Mouse (Mus musculus) E14TG2a.4 (cell line): Measurements from ENCODE around the gene Phactr2.

ENCODE experiments used
- H3K27me3 ChIP-seq: 2 replicates; pipeline ENCODE4 v1.6.1; 2014; ENCODE audit warnings: low read length, control low read depth; ENCODE audit not compliant: insufficient read depth
- H3K36me3 ChIP-seq: 2 replicates; pipeline ENCODE4 v1.6.1; 2014; ENCODE audit warnings: low read length, control low read depth; ENCODE audit not compliant: insufficient read depth
- H3K4me1 ChIP-seq: replicated peaks from 2 replicates; pipeline ENCODE4 v1.6.1; 2014; ENCODE audit warnings: low read depth, low read length, control low read depth
- H3K4me3 ChIP-seq: replicated peaks from 2 replicates; pipeline ENCODE4 v1.5.1; 2014; ENCODE audit warnings: mild to moderate bottlenecking, low read length
- H3K9me3 ChIP-seq: 2 replicates; pipeline ENCODE4 v1.6.1; 2014; ENCODE audit warnings: low read length, control low read depth
- CTCF ChIP-seq: conservative IDR thresholded peaks from 2 replicates; pipeline ENCODE4 v1.5.1; 2014; ENCODE audit warnings: low read length
- NANOG ChIP-seq: IDR thresholded peaks from 2 replicates; pipeline ENCODE4 v1.6.1; 2014; ENCODE audit warnings: borderline replicate concordance, low read length, mixed read lengths
- POU5F1 ChIP-seq: IDR thresholded peaks from 2 replicates; pipeline ENCODE4 v1.6.1; 2014; ENCODE audit warnings: low read length, borderline replicate concordance

Phactr2 gene

DNA sequence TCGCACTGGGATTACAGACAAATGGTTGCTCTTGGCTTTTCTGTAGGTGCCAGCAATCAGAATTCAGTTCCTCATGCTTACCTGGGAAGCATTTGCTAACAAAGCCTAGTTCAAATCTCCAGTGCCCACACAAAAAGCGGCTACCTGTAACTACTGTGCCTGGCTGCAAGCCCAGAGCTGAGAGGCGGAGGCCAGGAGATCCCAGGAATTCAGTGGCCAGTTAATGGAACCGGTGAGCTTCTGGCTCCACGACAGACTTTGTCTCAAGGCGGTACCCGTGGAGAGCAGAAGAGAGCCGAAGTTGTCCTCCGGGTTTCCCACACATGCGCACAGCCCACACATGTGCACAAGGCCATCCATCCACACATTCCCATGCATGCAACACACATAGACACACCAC is 46.6 kb downstream of the Phactr2 start:
- H3K36me3 ChIP-seq, result no peaks in the 10 kb centered on the region
- TF ChIP-seq CTCF (no peak), NANOG (no peak), POU5F1 (no peak)
- no peaks in the 10 kb centered on the region for H3K27me3 ChIP-seq
- H3K4me3 ChIP-seq, result no peak overlapping the region
- no peaks in the 10 kb centered on the region for H3K4me1 ChIP-seq
- no peaks in the 10 kb centered on the region for H3K9me3 ChIP-seq

DNA sequence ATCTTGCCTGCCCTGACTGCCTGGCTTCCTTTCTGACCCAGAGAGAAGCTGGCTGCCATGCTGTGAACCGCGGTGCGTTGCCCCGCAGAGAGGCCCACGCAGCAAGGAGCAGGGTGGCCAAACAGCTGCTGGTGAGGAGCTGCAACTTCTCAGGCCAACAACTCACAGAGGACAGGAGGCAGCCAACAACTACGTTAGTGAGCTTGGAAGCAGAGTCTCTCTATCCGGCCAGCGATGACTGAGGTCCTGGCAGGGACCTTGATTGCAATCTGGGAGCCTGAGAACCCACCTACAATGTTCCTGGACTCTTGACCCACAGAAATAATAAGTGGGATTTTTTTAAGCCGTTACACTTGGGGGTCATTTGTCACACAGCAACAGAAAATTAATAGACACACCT is 49.0 kb downstream of the Phactr2 start:
- Histone ChIP-seq H3K36me3 (no peaks in the 10 kb centered on the region), H3K27me3 (no peaks in the 10 kb centered on the region), H3K9me3 (0 out of 2 replicates have a peak, but pooled peaks cover under 1% of the 10 kb centered on the region), H3K4me3 (no peak overlapping the region), H3K4me1 (no peaks in the 10 kb centered on the region)
- TF ChIP-seq NANOG, result no peak
- TF ChIP-seq POU5F1, result no peak

DNA sequence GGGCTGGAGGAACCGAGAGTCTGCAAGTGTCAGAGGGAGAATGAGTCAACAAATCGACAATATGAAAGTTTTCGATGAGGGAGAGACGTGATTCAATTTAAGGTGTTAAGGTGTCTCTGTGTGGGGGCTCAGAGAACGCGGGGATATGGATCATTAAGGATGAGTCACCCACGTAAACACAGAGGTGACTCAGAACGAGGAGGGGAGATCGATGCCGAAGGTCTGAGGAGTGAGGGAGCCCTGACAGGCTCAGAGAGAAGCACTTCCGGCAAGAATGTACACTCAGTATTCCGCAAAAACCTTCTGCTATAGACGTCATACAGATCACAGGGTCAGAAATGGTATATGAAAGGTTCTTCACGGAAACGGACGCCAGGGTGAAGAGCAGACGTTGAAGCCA is 49.7 kb downstream of the Phactr2 start:
- Histone ChIP-seq H3K4me1 (no peaks in the 10 kb centered on the region), H3K36me3 (no peaks in the 10 kb centered on the region), H3K27me3 (no peaks in the 10 kb centered on the region), H3K4me3 (no peak overlapping the region), H3K9me3 (0 out of 2 replicates have a peak, but pooled peaks cover 3% of the 10 kb centered on the region)
- TF ChIP-seq CTCF (no peak), POU5F1 (no peak), NANOG (no peak)

DNA sequence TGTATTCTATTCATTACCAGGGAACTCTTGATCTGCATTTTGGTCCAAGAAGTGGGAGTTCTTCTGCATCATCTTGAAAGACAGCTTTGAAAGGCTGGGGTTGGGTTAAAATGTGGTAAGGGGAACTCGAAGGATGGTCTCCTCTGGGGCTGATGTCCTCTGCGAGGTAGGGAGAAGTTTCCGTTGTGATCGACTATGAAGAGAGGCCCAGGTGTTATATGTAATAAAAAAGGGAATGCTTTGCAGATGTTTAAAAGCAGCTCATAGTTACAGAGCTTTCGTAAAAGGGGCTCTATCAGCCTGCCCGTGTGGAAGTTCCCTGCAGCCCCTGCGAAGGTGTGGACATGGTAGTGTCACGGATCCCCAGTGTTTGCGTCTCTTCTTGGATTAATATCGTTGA is 50.2 kb downstream of the Phactr2 start:
- Histone ChIP-seq H3K9me3 (0 out of 2 replicates have a peak, but pooled peaks cover 3% of the 10 kb centered on the region), H3K36me3 (no peaks in the 10 kb centered on the region), H3K4me3 (no peak overlapping the region), H3K4me1 (no peaks in the 10 kb centered on the region), H3K27me3 (no peaks in the 10 kb centered on the region)
- TF ChIP-seq CTCF, result no peak
- no peak for TF ChIP-seq NANOG
- no peak for TF ChIP-seq POU5F1

DNA sequence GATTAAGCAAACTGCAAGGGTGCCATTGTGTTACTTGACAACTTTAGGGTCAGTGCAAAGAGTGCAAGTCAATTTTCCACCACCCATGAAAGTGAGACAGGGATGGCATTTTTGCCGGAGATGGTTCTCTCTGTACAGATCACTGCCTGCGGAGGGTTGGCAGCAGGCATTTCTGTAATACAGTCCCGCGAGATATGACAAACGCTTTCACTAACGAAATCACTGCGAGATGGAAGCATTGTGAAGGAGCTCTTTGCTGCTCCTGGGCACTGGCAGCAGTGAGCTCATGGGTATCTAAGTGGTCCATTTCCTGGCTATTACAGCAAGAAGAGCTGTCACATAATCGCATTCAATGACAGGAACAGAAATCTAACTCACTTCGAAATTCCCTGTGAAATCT is 52.1 kb downstream of the Phactr2 start:
- H3K9me3 ChIP-seq, result 0 out of 2 replicates have a peak, but pooled peaks cover 3% of the 10 kb centered on the region
- no peak overlapping the region for H3K4me3 ChIP-seq
- H3K4me1 ChIP-seq, result no peaks in the 10 kb centered on the region
- no peaks in the 10 kb centered on the region for H3K27me3 ChIP-seq
- TF ChIP-seq CTCF (no peak), POU5F1 (no peak), NANOG (no peak)
- H3K36me3 ChIP-seq, result no peaks in the 10 kb centered on the region

DNA sequence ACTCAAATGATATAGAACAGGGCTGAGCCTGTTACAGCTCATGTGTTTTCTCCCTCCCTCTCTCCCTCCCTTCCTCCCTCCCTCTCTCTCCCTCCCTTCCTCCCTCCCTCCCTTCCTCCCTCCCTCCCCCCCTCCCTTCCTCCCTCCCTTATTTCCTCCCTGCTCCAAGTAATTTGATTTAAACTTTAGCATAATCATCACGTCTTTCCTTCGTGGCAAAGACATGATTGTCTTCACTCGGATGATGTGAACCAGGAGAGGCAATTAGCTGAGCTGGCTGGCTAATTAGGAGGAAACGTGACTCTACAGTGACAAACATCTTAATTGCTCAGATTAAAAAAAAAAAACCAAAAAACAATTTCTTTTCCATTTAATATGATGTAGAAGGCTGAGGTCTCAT is 55.0 kb downstream of the Phactr2 start:
- no peaks in the 10 kb centered on the region for H3K27me3 ChIP-seq
- no peaks in the 10 kb centered on the region for H3K36me3 ChIP-seq
- TF ChIP-seq POU5F1, result no peak
- no peak for TF ChIP-seq CTCF
- TF ChIP-seq NANOG, result no peak
- no peak overlapping the region for H3K4me3 ChIP-seq
- H3K9me3 ChIP-seq, result 0 out of 2 replicates have a peak, but pooled peaks cover 3% of the 10 kb centered on the region
- no peaks in the 10 kb centered on the region for H3K4me1 ChIP-seq

DNA sequence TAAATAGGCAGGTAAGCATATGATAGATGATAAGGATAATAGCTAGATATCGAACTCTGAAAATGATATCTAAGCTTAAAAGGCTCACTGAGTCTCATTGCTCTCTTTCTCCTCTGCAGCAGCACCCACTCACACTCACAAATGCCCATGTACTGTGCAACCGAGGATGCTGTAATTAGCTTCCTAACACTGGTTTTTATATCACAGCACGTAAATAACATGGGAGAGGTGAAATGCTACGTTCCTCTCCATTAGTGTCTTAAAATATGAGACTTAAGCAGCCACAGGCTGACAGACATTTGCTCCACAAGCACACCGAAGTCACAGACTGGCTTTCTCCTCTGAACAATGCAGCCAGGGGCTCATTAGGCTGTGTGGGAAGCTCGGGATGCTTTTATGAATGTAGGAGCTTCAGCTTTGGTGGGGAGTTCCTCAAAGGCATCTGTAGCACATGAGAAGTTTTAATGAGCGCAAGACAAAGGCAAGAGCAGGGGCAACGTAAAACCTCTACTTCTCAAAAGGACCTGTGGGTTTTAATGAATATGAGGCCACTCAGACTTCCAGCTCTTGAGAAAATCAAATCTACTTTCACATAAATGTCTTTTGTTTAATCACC is 58.6 kb downstream of the Phactr2 start:
- H3K4me1 ChIP-seq, result no peaks in the 10 kb centered on the region
- H3K36me3 ChIP-seq, result no peaks in the 10 kb centered on the region
- 0 out of 2 replicates have a peak, but pooled peaks cover 3% of the 10 kb centered on the region for H3K9me3 ChIP-seq
- no peak overlapping the region for H3K4me3 ChIP-seq
- TF ChIP-seq POU5F1, result no peak
- no peak for TF ChIP-seq CTCF
- TF ChIP-seq NANOG, result no peak
- H3K27me3 ChIP-seq, result no peaks in the 10 kb centered on the region

DNA sequence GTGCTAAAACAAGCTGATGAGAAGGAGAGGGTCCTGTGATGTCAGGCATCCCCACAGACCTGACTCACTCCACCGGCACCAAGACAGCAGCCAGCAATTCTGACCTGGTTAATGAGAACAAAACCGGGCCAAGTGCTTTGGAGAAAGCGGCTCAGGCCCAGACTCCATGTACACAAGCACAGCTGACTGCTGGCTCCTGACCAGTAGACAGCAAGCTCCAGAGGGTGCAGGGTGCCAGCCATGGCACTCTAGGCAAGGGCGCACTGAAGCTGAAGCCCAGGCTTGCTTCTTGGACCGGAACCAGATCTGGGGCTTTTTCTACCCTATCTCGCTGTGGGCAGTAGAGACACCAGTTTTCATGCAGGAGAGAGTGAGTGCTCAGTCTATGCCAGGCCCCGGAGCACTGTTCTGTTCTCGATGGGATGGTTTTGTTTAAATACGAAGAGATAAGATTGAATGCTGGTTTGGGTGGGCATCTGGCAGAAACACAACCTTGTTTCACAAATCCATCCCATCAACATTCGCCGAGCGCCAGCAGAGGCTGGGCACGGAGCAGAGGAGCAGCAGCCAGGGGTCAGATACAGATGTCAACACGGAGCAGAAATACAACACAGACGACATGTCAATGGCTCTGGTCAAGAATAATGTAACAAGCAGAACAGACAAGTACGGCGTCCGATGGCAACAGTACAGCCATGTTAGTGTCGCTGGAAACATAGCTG is 61.8 kb downstream of the Phactr2 start:
- H3K4me1 ChIP-seq, result no peaks in the 10 kb centered on the region
- TF ChIP-seq NANOG, result no peak
- TF ChIP-seq POU5F1, result no peak
- TF ChIP-seq CTCF, result no peak
- no peaks in the 10 kb centered on the region for H3K27me3 ChIP-seq
- no peak overlapping the region for H3K4me3 ChIP-seq
- no peaks in the 10 kb centered on the region for H3K36me3 ChIP-seq
- H3K9me3 ChIP-seq, result no peaks in the 10 kb centered on the region
